Mouse (Mus musculus) MEL (cell line): ENCODE measurements around the gene Fam131c. TPM values are rescaled to one million over a fixed set of nuclear protein-coding genes. Genes with fewer than 3 reads are reported as not detected.

Experiments
- DNase-seq: peaks from one replicate; pipeline ENCODE4 v3.0.0; 2011; ENCODE audit warnings: low read depth, low spot score
- H3K27ac ChIP-seq: 2 replicates; pipeline ENCODE4 v1.5.1; 2012; ENCODE audit warnings: low read depth, mild to moderate bottlenecking, control low read depth, low read length, moderate library complexity; ENCODE audit not compliant: control insufficient read depth
- H3K27me3 ChIP-seq, 2 experiments: fragments of 150-350 bp in 1 of 2; sonication (generic) in 1 of 2; 2 replicates each; pipeline ENCODE4 v1.6.1; 2012; ENCODE audit warnings: low read length in 2 of 2, mild to moderate bottlenecking in 2 of 2, improper control_type of control experiment in 1 of 2, moderate library complexity in 1 of 2; ENCODE audit not compliant: insufficient read depth in 2 of 2, control insufficient read depth in 1 of 2
- H3K36me3 ChIP-seq, 2 experiments: 2 replicates each; pipeline ENCODE4 v1.6.1; 2012 to 2014; ENCODE audit warnings: low read length in 2 of 2, improper control_type of control experiment in 1 of 2, inconsistent platforms in 1 of 2, mild to moderate bottlenecking in 1 of 2; ENCODE audit not compliant: insufficient read depth in 2 of 2, control insufficient read depth in 1 of 2
- H3K4me1 ChIP-seq, 2 experiments: fragments of 150-350 bp in 1 of 2; sonication (generic) in 1 of 2; 2 replicates each; pipeline ENCODE4 v1.6.1; 2012; ENCODE audit warnings: low read length in 2 of 2, improper control_type of control experiment in 1 of 2, mild to moderate bottlenecking in 1 of 2; ENCODE audit not compliant: insufficient read depth in 2 of 2, control insufficient read depth in 1 of 2
- H3K4me3 ChIP-seq, 2 experiments: fragments of 150-350 bp in 1 of 2; sonication (generic) in 1 of 2; 2 replicates each; pipeline ENCODE4 v1.5.1; 2012; ENCODE audit warnings: low read depth in 2 of 2, low read length in 2 of 2, mild to moderate bottlenecking in 2 of 2, moderate library complexity in 2 of 2, control low read depth in 1 of 2, improper control_type of control experiment in 1 of 2; ENCODE audit not compliant: control insufficient read depth in 1 of 2, insufficient read depth in 1 of 2
- H3K79me2 ChIP-seq: 2 replicates; pipeline ENCODE4 v1.6.1; 2012; ENCODE audit warnings: mild to moderate bottlenecking, low read length, moderate library complexity; ENCODE audit not compliant: control insufficient read depth, poor library complexity, insufficient read depth
- H3K9ac ChIP-seq: 2 replicates; pipeline ENCODE4 v1.6.1; 2012; ENCODE audit warnings: low read depth, mild to moderate bottlenecking, control low read depth, low read length, moderate library complexity; ENCODE audit not compliant: control insufficient read depth, poor library complexity, severe bottlenecking
- H3K9me3 ChIP-seq: fragments of 150-350 bp; sonication (generic); replicated peaks from 2 replicates; pipeline ENCODE4 v1.6.1; 2012; ENCODE audit warnings: mild to moderate bottlenecking, low read length, improper control_type of control experiment, moderate library complexity; ENCODE audit not compliant: insufficient read depth
- CHD1 ChIP-seq: IDR thresholded peaks from 2 replicates; pipeline ENCODE4 v1.6.1; 2012; ENCODE audit warnings: low read depth, mild to moderate bottlenecking, inconsistent platforms, low read length, improper control_type of control experiment
- CTCF ChIP-seq, 3 experiments: IDR thresholded peaks in 2 of 3; conservative IDR thresholded peaks in 1 of 3; 2 replicates each; pipeline ENCODE4 v1.5.1; 2011 to 2012; ENCODE audit warnings: low read length in 3 of 3, low read depth in 2 of 3, mild to moderate bottlenecking in 2 of 3, improper control_type of control experiment in 1 of 3, inconsistent platforms in 1 of 3, mixed read lengths in 1 of 3, moderate library complexity in 1 of 3; ENCODE audit not compliant: control insufficient read depth in 1 of 3, insufficient read depth in 1 of 3, poor library complexity in 1 of 3, severe bottlenecking in 1 of 3
- ELF1 ChIP-seq: IDR thresholded peaks from 2 replicates; pipeline ENCODE4 v1.6.1; 2014; ENCODE audit warnings: low read depth, mild to moderate bottlenecking, inconsistent platforms, low read length, improper control_type of control experiment, moderate library complexity
- EP300 ChIP-seq, 2 experiments: IDR thresholded peaks; 2 replicates each; pipeline ENCODE4 v1.6.1; 2011; ENCODE audit warnings: improper control_type of control experiment in 2 of 2, low read length in 2 of 2, low read depth in 1 of 2, mild to moderate bottlenecking in 1 of 2
- ETS1 ChIP-seq: IDR thresholded peaks from 2 replicates; pipeline ENCODE4 v1.6.1; 2012; ENCODE audit warnings: low read depth, mild to moderate bottlenecking, inconsistent platforms, low read length, improper control_type of control experiment, moderate library complexity
- GABPA ChIP-seq: IDR thresholded peaks from 2 replicates; pipeline ENCODE4 v1.6.1; 2012; ENCODE audit warnings: low read depth, mild to moderate bottlenecking, inconsistent platforms, low read length, improper control_type of control experiment, moderate library complexity
- GATA1 ChIP-seq: IDR thresholded peaks from 2 replicates; pipeline ENCODE4 v1.6.1; 2011; ENCODE audit warnings: low read depth, low read length, improper control_type of control experiment
- HCFC1 ChIP-seq: IDR thresholded peaks from 2 replicates; pipeline ENCODE4 v1.6.1; 2012; ENCODE audit warnings: low read depth, mild to moderate bottlenecking, inconsistent platforms, low read length, improper control_type of control experiment, moderate library complexity
- JUND ChIP-seq: IDR thresholded peaks from 2 replicates; pipeline ENCODE4 v1.6.1; 2011; ENCODE audit warnings: low read depth, mild to moderate bottlenecking, improper control_type of control experiment, low read length
- MAFK ChIP-seq: IDR thresholded peaks from 2 replicates; pipeline ENCODE4 v1.6.1; 2011; ENCODE audit warnings: low read depth, mild to moderate bottlenecking, low read length, improper control_type of control experiment, borderline replicate concordance
- MEF2A ChIP-seq: IDR thresholded peaks from 2 replicates; pipeline ENCODE4 v1.6.1; 2014; ENCODE audit warnings: low read depth, mild to moderate bottlenecking, inconsistent platforms, low read length, improper control_type of control experiment; ENCODE audit not compliant: poor library complexity, insufficient replicate concordance, severe bottlenecking; ENCODE audit errors: extremely low read depth
- MYB ChIP-seq: IDR thresholded peaks from 2 replicates; pipeline ENCODE4 v1.6.1; 2011; ENCODE audit warnings: mild to moderate bottlenecking, low read depth, low read length, improper control_type of control experiment
- MYC ChIP-seq: IDR thresholded peaks from 2 replicates; pipeline ENCODE4 v1.6.1; 2011; ENCODE audit warnings: low read depth, mild to moderate bottlenecking, low read length, improper control_type of control experiment, moderate library complexity
- NELFE ChIP-seq: IDR thresholded peaks from 2 replicates; pipeline ENCODE4 v1.6.1; 2011; ENCODE audit warnings: low read depth, low read length, improper control_type of control experiment
- POLR2A ChIP-seq, 2 experiments: IDR thresholded peaks; 2 replicates each; pipeline ENCODE4 v1.6.1; 2011 to 2012; ENCODE audit warnings: low read length in 2 of 2, mild to moderate bottlenecking in 2 of 2, control low read depth in 1 of 2, improper control_type of control experiment in 1 of 2, low read depth in 1 of 2, moderate library complexity in 1 of 2; ENCODE audit not compliant: control insufficient read depth in 1 of 2, insufficient read depth in 1 of 2, poor library complexity in 1 of 2
- POLR2AphosphoS5 ChIP-seq: IDR thresholded peaks from 2 replicates; pipeline ENCODE4 v1.6.1; 2012; ENCODE audit warnings: low read depth, borderline replicate concordance, mild to moderate bottlenecking, inconsistent platforms, low read length, moderate library complexity, mixed read lengths
- RCOR1 ChIP-seq: IDR thresholded peaks from 2 replicates; pipeline ENCODE4 v1.6.1; 2012; ENCODE audit warnings: low read depth, mild to moderate bottlenecking, inconsistent platforms, low read length, improper control_type of control experiment
- SIN3A ChIP-seq: IDR thresholded peaks from 2 replicates; pipeline ENCODE4 v1.6.1; 2012; ENCODE audit warnings: low read length, improper control_type of control experiment, inconsistent platforms
- SMC3 ChIP-seq: IDR thresholded peaks from 2 replicates; pipeline ENCODE4 v1.6.1; 2011; ENCODE audit warnings: low read depth, low read length, improper control_type of control experiment
- TAL1 ChIP-seq: IDR thresholded peaks from 2 replicates; pipeline ENCODE4 v1.6.1; 2012; ENCODE audit warnings: mild to moderate bottlenecking, inconsistent platforms, low read length, moderate library complexity, mixed read lengths
- TBP ChIP-seq: IDR thresholded peaks from 2 replicates; pipeline ENCODE4 v1.8.0; 2011; ENCODE audit warnings: low read depth, low read length, improper control_type of control experiment
- TCF12 ChIP-seq: IDR thresholded peaks from 2 replicates; pipeline ENCODE4 v1.6.1; 2014; ENCODE audit warnings: low read depth, mild to moderate bottlenecking, inconsistent platforms, low read length, improper control_type of control experiment, moderate library complexity
- USF1 ChIP-seq: IDR thresholded peaks from 2 replicates; pipeline ENCODE4 v1.6.1; 2014; ENCODE audit warnings: low read depth, mild to moderate bottlenecking, inconsistent platforms, low read length, improper control_type of control experiment, moderate library complexity
- ZC3H11A ChIP-seq: IDR thresholded peaks from 2 replicates; pipeline ENCODE4 v1.6.1; 2012; ENCODE audit warnings: low read depth, mild to moderate bottlenecking, inconsistent platforms, low read length, improper control_type of control experiment
- ZKSCAN1 ChIP-seq: IDR thresholded peaks from 2 replicates; pipeline ENCODE4 v1.6.1; 2012; ENCODE audit warnings: low read depth, mild to moderate bottlenecking, inconsistent platforms, low read length, improper control_type of control experiment, moderate library complexity
- polyA plus RNA-seq, 2 experiments: library from polyadenylated mRNA; stranded (reverse) in 1 of 2; unstranded in 1 of 2; fragments of >175 nt in 1 of 2; fragments of >200 nt in 1 of 2; gene quantifications; 2 replicates each; pipeline versions ENCODE4 v1.2.1 to v1.2.4; 2012; ENCODE audit warnings: low replicate concordance in 2 of 2, low read depth in 1 of 2; ENCODE audit not compliant: insufficient read length in 2 of 2, insufficient read depth in 1 of 2, missing spikeins in 1 of 2
- total RNA-seq: library from RNA; depleted of rRNA; stranded (reverse); fragments of 300-350 nt; gene quantifications from 2 replicates; pipeline ENCODE4 v1.2.3, GENCODE M21; 2012

Fam131c gene
- total and polyA plus RNA-seq, 3 experiments = not detected

GRCm38 (mm10) chr4:141331446-141331845 lies 36.6 kb upstream of the Fam131c start:
- H3K27me3 ChIP-seq = no peaks in the 10 kb centered on the region
- H3K27ac ChIP-seq = no peak overlapping the region
- no peaks in the 10 kb centered on the region for H3K36me3 ChIP-seq
- no peak overlapping the region for H3K9ac ChIP-seq
- DNase-seq = no peak
- H3K79me2 ChIP-seq = no peaks in the 10 kb centered on the region
- H3K4me3 ChIP-seq = no peak overlapping the region
- H3K9me3 ChIP-seq = no peaks in the 10 kb centered on the region
- H3K4me1 ChIP-seq = no peaks in the 10 kb centered on the region
- TF ChIP-seq GABPA = no peak
- no peak for TF ChIP-seq TCF12
- no peak for TF ChIP-seq SMC3
- no peak for TF ChIP-seq USF1
- TF ChIP-seq MEF2A = no peak
- no peak for TF ChIP-seq CHD1
- no peak for TF ChIP-seq POLR2AphosphoS5
- TF ChIP-seq ZC3H11A = no peak
- TF ChIP-seq ZKSCAN1 = no peak
- no peak for TF ChIP-seq HCFC1
- no peak for TF ChIP-seq GATA1
- no peak for TF ChIP-seq RCOR1
- no peak for TF ChIP-seq JUND
- TF ChIP-seq MYB = no peak
- TF ChIP-seq EP300 (IDR thresholded peaks at IDR 0.05; ENCODE audit: low read depth in 1 of 2, low read length in 2 of 2) = no peak
- no peak for TF ChIP-seq TAL1
- no peak for TF ChIP-seq CTCF (IDR thresholded peaks at IDR 0.05 in 2 of 3, conservative IDR thresholded peaks at IDR 0.05 in 1 of 3; ENCODE audit: control insufficient read depth in 1 of 3, insufficient read depth in 1 of 3, low read depth in 2 of 3, low read length in 3 of 3, poor library complexity in 1 of 3, severe bottlenecking in 1 of 3)
- TF ChIP-seq MAFK = no peak
- TF ChIP-seq, all 39 proteins: peak for 0

- no peaks in the 10 kb centered on the region for H3K9me3 ChIP-seq
- no peaks in the 10 kb centered on the region for H3K36me3 ChIP-seq
- H3K4me3 ChIP-seq = no peak overlapping the region
- H3K9ac ChIP-seq = no peak overlapping the region
- no peaks in the 10 kb centered on the region for H3K27me3 ChIP-seq
- H3K4me1 ChIP-seq = no peaks in the 10 kb centered on the region
- no peaks in the 10 kb centered on the region for H3K79me2 ChIP-seq
- no peak for DNase-seq
- no peak overlapping the region for H3K27ac ChIP-seq
- TF ChIP-seq ETS1 (no peak), RCOR1 (no peak), MYB (no peak), ELF1 (no peak), TBP (no peak), MYC (no peak), CTCF (IDR thresholded peaks at IDR 0.05 in 2 of 3, conservative IDR thresholded peaks at IDR 0.05 in 1 of 3; ENCODE audit: control insufficient read depth in 1 of 3, insufficient read depth in 1 of 3, low read depth in 2 of 3, low read length in 3 of 3, poor library complexity in 1 of 3, severe bottlenecking in 1 of 3) (no peak), ZKSCAN1 (no peak), MEF2A (no peak), TAL1 (no peak), POLR2A (IDR thresholded peaks at IDR 0.05; ENCODE audit: control insufficient read depth in 1 of 2, insufficient read depth in 1 of 2, low read depth in 1 of 2, low read length in 2 of 2, poor library complexity in 1 of 2) (no peak), NELFE (no peak), HCFC1 (no peak), SIN3A (no peak)
Observed at GRCm38 (mm10) chr4:141332258-141332657, 35.8 kb upstream of the Fam131c start.
